Comparison of ENCODE assay signal across 8 mouse cellular contexts in genomic region chr14:24993751-24994658, GRCm38 (mm10).
DNase-seq lines count a peak whose midpoint lies in the region; ATAC-seq lines count a peak whose summit lies in the region.
"Had no signal": no experiment of that assay in that cellular context is flagged by ENCODE, and none has a peak within 500 bp of the region (broad histone marks: within the 10 kb centered on the region; RNA-seq: fewer than 3 reads in every experiment).

No protein-coding gene starts in this region.

- no peaks in the 10 kb centered on the region; the same call in 1 of the 2 replicates for H3K9me3 ChIP-seq in forebrain, embryonic 14.5 days (replicated peaks; ENCODE audit: control insufficient read depth, low read length)
- peaks cover 7% of the 10 kb centered on the region for H3K9me3 ChIP-seq in limb, embryonic 13.5 days

- no peak overlapping the region for H3K4me3 ChIP-seq in forebrain, embryonic 14.5 days (ENCODE audit: low read depth, low read length)
- no peak overlapping the region for H3K4me3 ChIP-seq in limb, embryonic 13.5 days
- H3K4me3 ChIP-seq: left cerebral cortex, adult 2 months had no signal

- intact Hi-C loops in left cerebral cortex, postnatal 36 days (cut with DNase I): no loop called here

- H3K27ac ChIP-seq in forebrain, embryonic 14.5 days (ENCODE audit: low read depth, low read length): peak overlapping the region; percentile 76
- H3K27ac ChIP-seq in limb, embryonic 13.5 days: peak overlapping the region; percentile 64
- H3K27ac ChIP-seq: left cerebral cortex, adult 2 months had no signal

- 30% methylated on average over 21 of the region's 21 CpGs for WGBS in forebrain, embryonic 14.5 days
- 31% methylated on average over 21 of the region's 21 CpGs for WGBS in limb, embryonic 13.5 days

- peak; percentile 31 to 41 for DNase-seq in left cerebral cortex, postnatal 36 days (ENCODE audit: low spot score in 2 of 2)
- DNase-seq in left cerebral cortex, adult 8-10 months (ENCODE audit: low spot score in 2 of 2): no peak
- DNase-seq in forebrain, embryonic 14.5 days (ENCODE audit: low spot score): peak; percentile 86
- DNase-seq in retina, embryonic 14.5 days (ENCODE audit: low spot score): peak; percentile 27
- DNase-seq in urinary bladder, postnatal 10 days (ENCODE audit: low spot score): no peak
- no peak for DNase-seq in liver

- peak overlapping the region; percentile 12; the same call in 1 of the 2 replicates for H3K4me2 ChIP-seq in forebrain, embryonic 14.5 days (ENCODE audit: low read length)
- 0 out of 2 replicates have a peak overlapping the region, but pooled peaks have one; percentile 9 for H3K4me2 ChIP-seq in limb, embryonic 13.5 days (replicated peaks)

- H3K27me3 ChIP-seq in forebrain, embryonic 14.5 days (replicated peaks; ENCODE audit: control insufficient read depth, insufficient read depth, low read length): no peaks in the 10 kb centered on the region
- H3K27me3 ChIP-seq in limb, embryonic 13.5 days: no peaks in the 10 kb centered on the region

- no peaks in the 10 kb centered on the region for H3K36me3 ChIP-seq in forebrain, embryonic 14.5 days (ENCODE audit: control insufficient read depth, insufficient read depth, low read length)
- no peaks in the 10 kb centered on the region for H3K36me3 ChIP-seq in limb, embryonic 13.5 days

- H3K9ac ChIP-seq in forebrain, embryonic 14.5 days (ENCODE audit: low read length): peak overlapping the region; percentile 29; the same call in 1 of the 2 replicates
- 0 out of 2 replicates have a peak overlapping the region, but pooled peaks have one; percentile 1 for H3K9ac ChIP-seq in limb, embryonic 13.5 days

- H3K4me1 ChIP-seq in forebrain, embryonic 14.5 days (ENCODE audit: control insufficient read depth, insufficient read depth, low read length): peaks cover 34% of the 10 kb centered on the region
- H3K4me1 ChIP-seq in limb, embryonic 13.5 days: peaks cover 63% of the 10 kb centered on the region

- peak; percentile 59 for ATAC-seq in forebrain, embryonic 14.5 days
- 0 out of 2 replicates have a peak, but pooled peaks have one; percentile 24 for ATAC-seq in limb, embryonic 13.5 days (ENCODE audit: low FRiP score, low read depth)

Comparison
In these comparisons a context has a peak if more than half of its experiments do, and no peak if none do; other contexts are left out.
1. DNase-seq: peak in left cerebral cortex, postnatal 36 days (2 of 2), forebrain, embryonic 14.5 days (single experiment) and retina, embryonic 14.5 days (single experiment); none in left cerebral cortex, adult 8-10 months (0 of 2), urinary bladder, postnatal 10 days (single experiment) and liver (single experiment).